Mouse (Mus musculus) hindbrain, embryonic 11.5 days (tissue): ENCODE data around the gene Slc19a3. TPM values are rescaled to one million over a fixed set of nuclear protein-coding genes. Genes with fewer than 3 reads are reported as not detected.

Experiments used
- ATAC-seq: fragments of 200-750 bp; cut with Nextera tagmentation; 2 replicates; pipeline ENCODE4 v1.8.0; 2017; ENCODE audit warnings: mild to moderate bottlenecking, moderate TSS enrichment, moderate library complexity; ENCODE audit not compliant: low FRiP score
- DNase-seq: peaks from one replicate; pipeline ENCODE4 v3.0.0-alpha.2; 2015; ENCODE audit warnings: low spot score
- H3K27ac ChIP-seq: fragments of 300-500 bp; sonication (generic); 2 replicates; pipeline ENCODE4 v1.5.1; 2014; ENCODE audit warnings: mild to moderate bottlenecking, low read depth, low read length
- H3K27me3 ChIP-seq: fragments of 300-500 bp; sonication (generic); 2 replicates; pipeline ENCODE4 v1.6.1; 2014; ENCODE audit warnings: mild to moderate bottlenecking, low read length, moderate library complexity, mixed read lengths; ENCODE audit not compliant: control insufficient read depth, insufficient read depth
- H3K36me3 ChIP-seq: fragments of 300-500 bp; sonication (generic); 2 replicates; pipeline ENCODE4 v1.6.1; 2014; ENCODE audit warnings: mild to moderate bottlenecking, low read length, moderate library complexity, mixed read lengths; ENCODE audit not compliant: control insufficient read depth, insufficient read depth
- H3K4me1 ChIP-seq: fragments of 300-500 bp; sonication (generic); replicated peaks from 2 replicates; pipeline ENCODE4 v1.6.1; 2014; ENCODE audit warnings: low read length, mixed read lengths; ENCODE audit not compliant: control insufficient read depth, insufficient read depth
- H3K4me2 ChIP-seq: fragments of 300-500 bp; sonication (generic); replicated peaks from 2 replicates; pipeline ENCODE4 v1.6.1; 2014; ENCODE audit warnings: mild to moderate bottlenecking, low read depth, low read length
- H3K4me3 ChIP-seq: fragments of 300-500 bp; sonication (generic); 2 replicates; pipeline ENCODE4 v1.5.1; 2014; ENCODE audit warnings: low read depth, low read length
- H3K9ac ChIP-seq: fragments of 300-500 bp; sonication (generic); 2 replicates; pipeline ENCODE4 v1.6.1; 2014; ENCODE audit warnings: low read depth, low read length
- H3K9me3 ChIP-seq: fragments of 300-500 bp; sonication (generic); 2 replicates; pipeline ENCODE4 v1.6.1; 2016; ENCODE audit warnings: low read length; ENCODE audit not compliant: control insufficient read depth
- WGBS: fragments of 180-500 bp; shearing (Covaris S2); extraction: QIAGEN DNeasy Blood & Tissue Kit; methylation state at CpG from one replicate; pipeline ENCODE4 v1.1.7; 2014; 5-methylcytosine and 5-hydroxymethylcytosine counted together
- polyA plus RNA-seq: library from polyadenylated mRNA; unstranded; fragments of >200 nt; fragmentation: Nextera tagmentation; extraction: Ambion mirVana; gene quantifications from 2 replicates; pipeline ENCODE4 v1.2.1, GENCODE M21; 2014

The Slc19a3 gene
- polyA plus RNA-seq, 1 experiment from 2014 or later = 0.34 TPM

GRCm38 (mm10) chr1:82991062-82991461, 47.2 kb downstream of the Slc19a3 start:
- Histone ChIP-seq H3K36me3 (no peaks in the 10 kb centered on the region), H3K9me3 (no peaks in the 10 kb centered on the region), H3K4me2 (no peak overlapping the region), H3K4me1 (no peaks in the 10 kb centered on the region), H3K9ac (no peak overlapping the region), H3K27ac (no peak overlapping the region), H3K27me3 (no peaks in the 10 kb centered on the region), H3K4me3 (no peak overlapping the region)
- 79% methylated on average over 4 of the region's 4 CpGs for WGBS
- no peak for DNase-seq
- no peak for ATAC-seq

GRCm38 (mm10) chr1:82987530-82988198, 50.6 kb downstream of the Slc19a3 start:
- Histone ChIP-seq H3K27ac (no peak overlapping the region), H3K4me2 (no peak overlapping the region), H3K9me3 (no peaks in the 10 kb centered on the region), H3K9ac (no peak overlapping the region), H3K4me3 (no peak overlapping the region), H3K27me3 (no peaks in the 10 kb centered on the region), H3K4me1 (no peaks in the 10 kb centered on the region), H3K36me3 (no peaks in the 10 kb centered on the region)
- 31% methylated on average over 4 of the region's 4 CpGs for WGBS
- peak; percentile 79 for DNase-seq
- peak; percentile 43; the same call in 1 of the 2 replicates for ATAC-seq

DNA sequence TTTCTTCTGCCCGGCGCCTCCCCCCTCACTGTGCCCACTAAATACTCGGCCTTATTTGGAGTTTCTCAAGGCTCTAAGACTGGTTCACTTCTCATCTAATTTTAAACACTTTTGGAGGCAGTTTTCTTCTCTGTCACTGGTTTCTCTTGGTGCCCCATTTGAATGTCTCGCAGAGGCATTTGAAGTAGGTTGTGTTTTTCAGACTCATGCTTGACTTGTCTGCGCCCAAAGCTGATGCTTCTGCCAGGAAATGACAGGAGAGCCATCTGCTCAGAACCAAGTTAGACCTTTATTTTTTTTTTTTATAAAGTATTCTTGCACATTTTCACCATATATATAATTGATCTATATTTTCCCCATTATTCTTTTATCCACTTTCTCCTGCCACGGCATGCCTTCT, 51.5 kb downstream of the Slc19a3 start:
- H3K36me3 ChIP-seq = no peaks in the 10 kb centered on the region
- 91% methylated on average over 6 of the region's 6 CpGs for WGBS
- no peak overlapping the region for H3K4me3 ChIP-seq
- H3K9me3 ChIP-seq = no peaks in the 10 kb centered on the region
- no peak overlapping the region for H3K4me2 ChIP-seq
- ATAC-seq = no peak
- H3K9ac ChIP-seq = no peak overlapping the region
- no peaks in the 10 kb centered on the region for H3K27me3 ChIP-seq
- H3K4me1 ChIP-seq = no peaks in the 10 kb centered on the region
- H3K27ac ChIP-seq = no peak overlapping the region
- DNase-seq = no peak

GRCm38 (mm10) chr1:82977840-82978239, 60.4 kb downstream of the Slc19a3 start:
- DNase-seq (no peak), ATAC-seq (no peak)
- Histone ChIP-seq H3K9ac (no peak overlapping the region), H3K27me3 (no peaks in the 10 kb centered on the region), H3K4me1 (no peaks in the 10 kb centered on the region), H3K4me3 (no peak overlapping the region), H3K4me2 (no peak overlapping the region), H3K36me3 (no peaks in the 10 kb centered on the region), H3K9me3 (no peaks in the 10 kb centered on the region), H3K27ac (no peak overlapping the region)

- no peak overlapping the region for H3K27ac ChIP-seq
- H3K36me3 ChIP-seq = no peaks in the 10 kb centered on the region
- no peak overlapping the region for H3K9ac ChIP-seq
- H3K4me1 ChIP-seq = no peaks in the 10 kb centered on the region
- no peak for ATAC-seq
- H3K4me3 ChIP-seq = no peak overlapping the region
- DNase-seq = no peak
- no peak overlapping the region for H3K4me2 ChIP-seq
- no peaks in the 10 kb centered on the region for H3K9me3 ChIP-seq
- no peaks in the 10 kb centered on the region for H3K27me3 ChIP-seq
- WGBS = 83% methylated on average over 5 of the region's 5 CpGs
Observed at GRCm38 (mm10) chr1:82975750-82976149, 62.5 kb downstream of the Slc19a3 start.

DNA sequence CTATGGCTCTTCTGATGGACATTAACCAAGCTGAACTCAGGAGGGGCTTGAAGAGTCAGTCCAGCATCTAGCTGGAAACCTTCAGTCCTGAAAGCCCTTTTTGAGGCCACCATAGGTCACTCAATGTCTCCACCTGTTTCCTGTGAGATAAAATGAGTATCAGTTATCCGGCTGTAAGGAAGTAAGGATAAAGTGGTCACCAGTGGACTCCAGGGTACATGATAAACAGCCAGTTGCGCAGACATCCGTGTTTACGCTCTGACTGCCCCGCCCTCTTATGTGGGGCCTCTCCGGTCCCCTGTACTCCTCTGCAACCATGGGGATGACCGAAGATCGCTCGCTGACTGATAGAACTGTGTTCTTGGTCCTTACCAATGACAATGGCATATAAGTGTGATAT, 63.9 kb downstream of the Slc19a3 start:
- no peak overlapping the region for H3K9ac ChIP-seq
- no peaks in the 10 kb centered on the region for H3K4me1 ChIP-seq
- no peak for DNase-seq
- no peaks in the 10 kb centered on the region for H3K27me3 ChIP-seq
- no peaks in the 10 kb centered on the region for H3K9me3 ChIP-seq
- no peak overlapping the region for H3K27ac ChIP-seq
- ATAC-seq = no peak
- no peak overlapping the region for H3K4me2 ChIP-seq
- WGBS = 87% methylated on average over 9 of the region's 9 CpGs
- no peaks in the 10 kb centered on the region for H3K36me3 ChIP-seq
- H3K4me3 ChIP-seq = no peak overlapping the region

DNA sequence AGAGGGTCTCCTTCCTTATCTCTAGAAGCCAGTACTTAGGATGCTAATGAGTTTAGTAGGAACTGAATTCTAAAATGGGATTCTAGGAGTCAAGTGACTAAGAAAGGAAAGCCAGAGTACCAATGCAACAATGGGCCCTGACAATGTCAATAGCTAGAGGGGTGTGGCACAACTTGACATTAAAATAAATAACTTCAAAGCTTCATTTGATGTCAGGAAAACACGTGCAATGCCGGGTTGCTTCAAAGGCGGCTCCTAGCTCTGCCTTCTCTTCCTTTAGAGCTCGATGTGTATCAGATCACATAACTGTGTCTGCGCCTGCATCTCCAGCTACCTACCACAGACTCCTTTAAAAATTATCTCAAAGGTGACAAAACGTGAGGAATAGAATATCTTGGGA, 64.3 kb downstream of the Slc19a3 start:
- 81% methylated on average over 6 of the region's 6 CpGs for WGBS
- no peak overlapping the region for H3K4me3 ChIP-seq
- H3K9ac ChIP-seq = no peak overlapping the region
- H3K4me1 ChIP-seq = no peaks in the 10 kb centered on the region
- DNase-seq (no peak), ATAC-seq (no peak)
- no peak overlapping the region for H3K27ac ChIP-seq
- no peak overlapping the region for H3K4me2 ChIP-seq
- no peaks in the 10 kb centered on the region for H3K27me3 ChIP-seq
- no peaks in the 10 kb centered on the region for H3K9me3 ChIP-seq
- H3K36me3 ChIP-seq = no peaks in the 10 kb centered on the region

DNA sequence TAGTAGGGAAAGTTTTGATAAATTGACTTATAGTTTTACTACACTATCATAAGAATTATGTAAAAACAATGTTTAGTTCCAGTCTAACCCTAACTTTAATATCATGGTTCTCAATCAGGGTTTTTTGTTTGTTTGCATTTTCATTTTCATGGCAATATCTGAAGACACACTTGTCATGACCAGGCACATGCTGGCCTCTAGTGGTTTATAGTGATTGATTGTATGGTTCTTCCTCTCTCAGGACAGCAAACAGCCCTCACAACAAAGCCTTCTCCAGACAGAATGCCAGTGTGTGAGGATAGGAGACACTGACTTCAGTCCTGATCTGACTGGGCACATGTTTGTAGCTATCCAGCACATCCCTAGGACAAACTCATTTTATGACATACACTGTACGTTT, 65.0 kb downstream of the Slc19a3 start:
- DNase-seq = no peak
- ATAC-seq = no peak
- Histone ChIP-seq H3K27me3 (no peaks in the 10 kb centered on the region), H3K4me2 (no peak overlapping the region), H3K9ac (no peak overlapping the region), H3K4me1 (no peaks in the 10 kb centered on the region), H3K9me3 (no peaks in the 10 kb centered on the region), H3K27ac (no peak overlapping the region), H3K36me3 (no peaks in the 10 kb centered on the region), H3K4me3 (no peak overlapping the region)
- 100% methylated on average over 1 of the region's 1 CpGs for WGBS

DNA sequence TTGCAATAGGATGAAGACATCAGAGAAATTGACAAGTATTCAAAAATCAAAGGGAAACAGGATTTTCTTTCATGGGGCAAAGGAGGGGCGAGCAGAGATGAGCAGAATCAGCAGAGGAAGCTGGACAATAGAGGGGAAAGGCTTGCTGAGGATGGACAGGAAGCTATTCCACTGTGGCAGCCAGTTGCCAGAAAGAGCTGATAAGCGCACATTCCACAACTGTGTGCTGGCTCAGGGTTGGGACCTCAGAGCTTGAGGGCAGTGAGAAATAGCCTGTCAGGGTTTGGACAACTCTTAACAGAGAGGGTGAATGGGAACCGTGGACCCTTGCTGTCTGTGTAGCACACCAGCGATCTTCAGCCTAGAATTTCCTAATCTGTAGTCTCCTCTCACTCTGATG, 66.2 kb downstream of the Slc19a3 start:
- ATAC-seq (no peak), DNase-seq (no peak)
- Histone ChIP-seq H3K4me3 (no peak overlapping the region), H3K27ac (no peak overlapping the region), H3K9ac (no peak overlapping the region), H3K9me3 (no peaks in the 10 kb centered on the region), H3K4me2 (no peak overlapping the region), H3K4me1 (no peaks in the 10 kb centered on the region), H3K36me3 (no peaks in the 10 kb centered on the region), H3K27me3 (no peaks in the 10 kb centered on the region)
- WGBS = 58% methylated on average over 4 of the region's 4 CpGs
